Mouse (Mus musculus) CH12.LX (cell line): Measurements from ENCODE around the gene Slc38a2.

Source experiments
- JUND ChIP-seq: conservative IDR thresholded peaks from 2 replicates; pipeline ENCODE4 v1.6.1; 2011; ENCODE audit warnings: low read depth, low read length, improper control_type of control experiment
- KAT2A ChIP-seq: IDR thresholded peaks from 2 replicates; pipeline ENCODE4 v1.6.1; 2012; ENCODE audit warnings: low read length, improper control_type of control experiment, inconsistent platforms; ENCODE audit not compliant: insufficient replicate concordance
- MAZ ChIP-seq: IDR thresholded peaks from 2 replicates; pipeline ENCODE4 v1.6.1; 2012; ENCODE audit warnings: low read depth, mild to moderate bottlenecking, inconsistent platforms, low read length, improper control_type of control experiment, moderate library complexity
- MXI1 ChIP-seq: IDR thresholded peaks from 2 replicates; pipeline ENCODE4 v1.6.1; 2011; ENCODE audit warnings: mild to moderate bottlenecking, low read depth, low read length, improper control_type of control experiment
- MYC ChIP-seq: IDR thresholded peaks from 2 replicates; pipeline ENCODE4 v1.6.1; 2011; ENCODE audit warnings: low read depth, mild to moderate bottlenecking, improper control_type of control experiment, low read length
- PAX5 ChIP-seq: IDR thresholded peaks from 2 replicates; pipeline ENCODE4 v1.6.1; 2012; ENCODE audit warnings: low read length, inconsistent platforms, mixed read lengths
- POLR2A ChIP-seq: IDR thresholded peaks from 2 replicates; pipeline ENCODE4 v1.6.1; 2011; ENCODE audit warnings: low read depth, mild to moderate bottlenecking, improper control_type of control experiment, low read length
- POLR2AphosphoS2 ChIP-seq: IDR thresholded peaks from 2 replicates; pipeline ENCODE4 v1.6.1; 2011; ENCODE audit warnings: low read depth, low read length, improper control_type of control experiment
- UBTF ChIP-seq: IDR thresholded peaks from 2 replicates; pipeline ENCODE4 v1.6.1; 2012; ENCODE audit warnings: low read depth, mild to moderate bottlenecking, inconsistent platforms, low read length, improper control_type of control experiment, moderate library complexity

DNA sequence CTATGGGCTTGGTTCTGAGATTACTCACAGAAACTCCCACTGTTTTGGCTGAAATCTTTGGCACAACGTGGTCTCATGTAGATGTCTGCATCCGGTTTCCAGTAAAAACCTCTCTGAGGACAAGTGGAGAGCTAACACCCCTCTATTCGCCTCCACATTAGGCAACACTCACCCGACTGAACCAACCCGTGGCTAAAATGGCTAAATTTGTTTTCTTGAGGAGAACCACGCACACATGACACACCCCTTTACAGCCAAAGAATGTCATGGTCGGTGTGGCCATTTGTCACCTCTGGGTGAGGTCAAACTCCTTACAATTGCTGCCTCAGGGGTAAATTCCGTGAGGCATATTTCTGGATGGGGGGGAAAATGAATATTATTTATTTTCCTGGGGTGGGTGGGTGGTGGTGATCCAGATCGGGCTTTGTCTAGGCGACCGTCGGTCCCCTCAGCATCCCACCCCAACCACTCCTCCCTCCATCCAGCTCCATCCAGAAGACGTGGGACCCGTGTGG, 9.5 kb upstream of the Slc38a2 start:
- no peak for TF ChIP-seq JUND
- TF ChIP-seq MYC = no peak
- TF ChIP-seq POLR2A = no peak
- TF ChIP-seq MAZ = no peak
- TF ChIP-seq MXI1 = no peak
- no peak for TF ChIP-seq PAX5
- no peak for TF ChIP-seq UBTF
- no peak for TF ChIP-seq POLR2AphosphoS2
- TF ChIP-seq KAT2A = no peak
